Comparison of ENCODE assay signal across 9 mouse cellular contexts in the genomic region with DNA sequence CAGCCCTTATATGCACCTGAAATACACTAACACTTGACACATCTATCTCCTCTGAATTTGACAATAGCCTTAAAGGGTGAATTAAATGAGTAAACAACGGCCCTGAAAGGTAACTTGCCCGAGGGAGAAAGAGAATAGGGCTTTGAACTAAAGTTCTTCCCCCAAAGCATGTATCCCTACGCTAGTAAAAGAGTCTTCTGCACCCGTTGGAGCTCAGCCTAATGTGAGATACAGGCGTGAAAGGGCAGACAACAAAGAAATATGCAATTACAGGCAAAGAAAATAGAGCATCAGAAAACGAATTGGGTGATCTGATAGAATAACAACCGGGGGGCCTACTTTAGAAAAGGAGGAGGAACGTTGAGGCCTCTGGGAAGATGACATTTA. TPM values are rescaled to one million over a fixed set of nuclear protein-coding genes. Genes with fewer than 3 reads are reported as not detected.
DNase-seq lines count a peak whose midpoint lies in the region; ATAC-seq and TF ChIP-seq lines count a peak whose summit lies in the region.
"Had no signal": no experiment of that assay in that cellular context is flagged by ENCODE, and none has a peak within 500 bp of the region (broad histone marks: within the 10 kb centered on the region; RNA-seq: fewer than 3 reads in every experiment).

No protein-coding gene starts in this region.

- no peak for TF ChIP-seq CTCF in G1E (IDR thresholded peaks at IDR 0.05; ENCODE audit: low read depth, low read length)
- TF ChIP-seq CTCF in forebrain, postnatal 0 days (IDR thresholded peaks at IDR 0.05; ENCODE audit: low read depth) = no peak

- ATAC-seq in heart, embryonic 13.5 days (ENCODE audit: extremely low read depth, insufficient number of reproducible peaks, low FRiP score, low TSS enrichment) = no peak
- ATAC-seq in G1E (ENCODE audit: extremely low read depth, insufficient number of reproducible peaks, low FRiP score, poor library complexity, severe bottlenecking) = no peak
- no peak for ATAC-seq in forebrain, postnatal 0 days
- ATAC-seq in monocyte, adult 5-6 weeks (replicated peaks; ENCODE audit: insufficient number of reproducible peaks, low FRiP score, low TSS enrichment, poor library complexity, severe bottlenecking) = no peak

- DNase-seq in heart, postnatal 4 days = no peak
- no peak for DNase-seq in G1E (ENCODE audit: low spot score)
- DNase-seq in forebrain, postnatal 0 days = no peak
- DNase-seq in midbrain, embryonic 10.5 days (ENCODE audit: low spot score) = no peak
- DNase-seq in natural killer cell, adult 2 months (ENCODE audit: low spot score in 2 of 2) = no peak
- DNase-seq in ovary, adult 18-20 months (ENCODE audit: low spot score) = no peak

- no peaks in the 10 kb centered on the region for H3K27me3 ChIP-seq in heart, embryonic 13.5 days (replicated peaks)
- H3K27me3 ChIP-seq in G1E (ENCODE audit: insufficient read depth, low read length) = no peaks in the 10 kb centered on the region
- no peaks in the 10 kb centered on the region for H3K27me3 ChIP-seq in forebrain, postnatal 0 days (ENCODE audit: insufficient read depth, low read length)
- no peaks in the 10 kb centered on the region for H3K27me3 ChIP-seq in midbrain, embryonic 10.5 days (ENCODE audit: low read depth, poor library complexity, severe bottlenecking)

- 6% methylated on average over 8 of the region's 8 CpGs for WGBS in heart, embryonic 13.5 days
- under 1% methylated on average over 8 of the region's 8 CpGs for WGBS in forebrain, postnatal 0 days
- WGBS in midbrain, embryonic 10.5 days = 9% methylated on average over 8 of the region's 8 CpGs

- H3K4me2 ChIP-seq in heart, embryonic 13.5 days = peak overlapping the region; percentile 86
- peak overlapping the region; percentile 57 for H3K4me2 ChIP-seq in forebrain, postnatal 0 days (ENCODE audit: low read depth)

- H3K9me3 ChIP-seq in heart, embryonic 13.5 days = no peaks in the 10 kb centered on the region
- no peaks in the 10 kb centered on the region for H3K9me3 ChIP-seq in G1E (replicated peaks)
- no peaks in the 10 kb centered on the region for H3K9me3 ChIP-seq in forebrain, postnatal 0 days (ENCODE audit: low read length)
- H3K9me3 ChIP-seq in midbrain, embryonic 10.5 days (replicated peaks) = no peaks in the 10 kb centered on the region

- H3K4me1 ChIP-seq in heart, embryonic 13.5 days = peaks cover 23% of the 10 kb centered on the region
- peaks cover 43% of the 10 kb centered on the region for H3K4me1 ChIP-seq in G1E (ENCODE audit: insufficient read depth, low read depth, low read length)
- peaks cover 13% of the 10 kb centered on the region for H3K4me1 ChIP-seq in forebrain, postnatal 0 days (ENCODE audit: insufficient read depth)
- H3K4me1 ChIP-seq in midbrain, embryonic 10.5 days = peaks cover 15% of the 10 kb centered on the region

- H3K4me3 ChIP-seq in heart, embryonic 13.5 days = peak overlapping the region; percentile 94
- H3K4me3 ChIP-seq in G1E (ENCODE audit: low read depth, low read length) = peak overlapping the region; percentile 99
- peak overlapping the region; percentile 95 for H3K4me3 ChIP-seq in forebrain, postnatal 0 days (ENCODE audit: low read depth, low read length)
- peak overlapping the region; percentile 88 for H3K4me3 ChIP-seq in midbrain, embryonic 10.5 days

- peak overlapping the region; percentile 91 for H3K9ac ChIP-seq in heart, embryonic 13.5 days
- H3K9ac ChIP-seq in forebrain, postnatal 0 days = peak overlapping the region; percentile 92

- H3K27ac ChIP-seq in heart, embryonic 13.5 days (replicated peaks) = peak overlapping the region; percentile 88
- H3K27ac ChIP-seq in forebrain, postnatal 0 days (ENCODE audit: low read depth, low read length) = peak overlapping the region; percentile 93
- H3K27ac ChIP-seq in midbrain, embryonic 10.5 days (replicated peaks) = peak overlapping the region; percentile 94

- H3K36me3 ChIP-seq in heart, embryonic 13.5 days = peaks cover 14% of the 10 kb centered on the region
- H3K36me3 ChIP-seq in G1E (replicated peaks) = peaks cover 23% of the 10 kb centered on the region
- peaks cover 5% of the 10 kb centered on the region; the same call in 1 of the 2 replicates for H3K36me3 ChIP-seq in forebrain, postnatal 0 days (ENCODE audit: insufficient read depth)
- peaks cover 10% of the 10 kb centered on the region; the same call in 1 of the 2 replicates for H3K36me3 ChIP-seq in midbrain, embryonic 10.5 days

RNA-seq across cellular contexts. Expression of a gene that starts 0.9 kb away (rescaled TPM):
- polyA plus RNA-seq in heart, embryonic 13.5 days (2015; fragmentation: Nextera tagmentation; extraction: Ambion mirVana) = 87.0 and 93.9 TPM in 2 replicates
- total RNA-seq in heart, postnatal 4 days (2021) = 10 to 100 TPM; 81.3 to 82.1 TPM
- total RNA-seq in G1E (2014; fragmentation: Nextera tagmentation) = 104 and 110 TPM in 2 replicates
- total RNA-seq in G1E (2017) = 57.4 and 60.9 TPM in 2 replicates
- 80.5 and 82.2 TPM in 2 replicates for polyA plus RNA-seq in G1E (2012)
- 110 and 131 TPM in 2 replicates for total RNA-seq in forebrain, postnatal 0 days (2014; rRNA removed)
- 118 and 128 TPM in 2 replicates for polyA plus RNA-seq in forebrain, postnatal 0 days (2015; fragmentation: Nextera tagmentation; extraction: Ambion mirVana)
- 123 and 137 TPM in 2 replicates for polyA plus RNA-seq in midbrain, embryonic 10.5 days (2016; fragmentation: Nextera tagmentation; extraction: Ambion mirVana)
- 98.1 to 149 TPM (median 116 TPM) in 3 replicates for total RNA-seq in monocyte, adult 5-6 weeks (2017)

RNA-seq across cellular contexts. Expression of a gene that starts 37.9 kb away (rescaled TPM):
- polyA plus RNA-seq in heart, embryonic 13.5 days (2015; fragmentation: Nextera tagmentation; extraction: Ambion mirVana) = 23.1 and 25.4 TPM in 2 replicates
- total RNA-seq in heart, postnatal 4 days (2021) = 1 to 10 TPM; 9.3 to 9.7 TPM
- total RNA-seq in G1E (2014; fragmentation: Nextera tagmentation) = 36.9 and 42.3 TPM in 2 replicates
- 33.8 and 36.8 TPM in 2 replicates for total RNA-seq in G1E (2017)
- polyA plus RNA-seq in G1E (2012) = 38.3 and 48.3 TPM in 2 replicates
- 35.9 and 41.9 TPM in 2 replicates for total RNA-seq in forebrain, postnatal 0 days (2014; rRNA removed)
- polyA plus RNA-seq in forebrain, postnatal 0 days (2015; fragmentation: Nextera tagmentation; extraction: Ambion mirVana) = 30.7 and 34.1 TPM in 2 replicates
- polyA plus RNA-seq in midbrain, embryonic 10.5 days (2016; fragmentation: Nextera tagmentation; extraction: Ambion mirVana) = 34.0 and 34.4 TPM in 2 replicates
- total RNA-seq in monocyte, adult 5-6 weeks (2017) = 28.7 to 43.2 TPM (median 37.4 TPM) in 3 replicates

RNA-seq across cellular contexts. Expression of a gene that starts 44.3 kb away (rescaled TPM):
- polyA plus RNA-seq in heart, embryonic 13.5 days (2015; fragmentation: Nextera tagmentation; extraction: Ambion mirVana) = not detected in 2 replicates
- total RNA-seq in heart, postnatal 4 days (2021) = not detected
- total RNA-seq in G1E (2014; fragmentation: Nextera tagmentation) (not detected in 2 replicates), G1E (2017) (not detected in 2 replicates)
- polyA plus RNA-seq in G1E (2012) = not detected in 2 replicates
- not detected in 2 replicates for total RNA-seq in forebrain, postnatal 0 days (2014; rRNA removed)
- polyA plus RNA-seq in forebrain, postnatal 0 days (2015; fragmentation: Nextera tagmentation; extraction: Ambion mirVana) = not detected in 2 replicates
- not detected in 2 replicates for polyA plus RNA-seq in midbrain, embryonic 10.5 days (2016; fragmentation: Nextera tagmentation; extraction: Ambion mirVana)
- total RNA-seq in monocyte, adult 5-6 weeks (2017) = not detected in 3 replicates
- polyA plus RNA-seq: gonadal fat pad, adult 2 months had no signal

RNA-seq across cellular contexts. Expression of a gene that starts 59.6 kb away (rescaled TPM):
- polyA plus RNA-seq in heart, embryonic 13.5 days (2015; fragmentation: Nextera tagmentation; extraction: Ambion mirVana) = 9.0 and 9.1 TPM in 2 replicates
- 1 to 10 TPM; 5.6 to 8.0 TPM for total RNA-seq in heart, postnatal 4 days (2021)
- not detected in 2 replicates for total RNA-seq in G1E (2014; fragmentation: Nextera tagmentation)
- 0.12 and 1.5 TPM in 2 replicates for total RNA-seq in G1E (2017)
- 0.07 and 0.15 TPM in 2 replicates for polyA plus RNA-seq in G1E (2012)
- total RNA-seq in forebrain, postnatal 0 days (2014; rRNA removed) = 1.6 and 1.9 TPM in 2 replicates
- polyA plus RNA-seq in forebrain, postnatal 0 days (2015; fragmentation: Nextera tagmentation; extraction: Ambion mirVana) = 1.6 and 1.9 TPM in 2 replicates
- 1.3 and 1.9 TPM in 2 replicates for polyA plus RNA-seq in midbrain, embryonic 10.5 days (2016; fragmentation: Nextera tagmentation; extraction: Ambion mirVana)
- total RNA-seq in monocyte, adult 5-6 weeks (2017) = not detected in 3 replicates
